Mouse (Mus musculus) right cerebral cortex, postnatal 14 days (tissue): Measurements from ENCODE around the gene Pole.

Source experiments
- DNase-seq: peaks from one replicate; pipeline ENCODE4 v3.0.0; 2022

The Pole gene

DNA sequence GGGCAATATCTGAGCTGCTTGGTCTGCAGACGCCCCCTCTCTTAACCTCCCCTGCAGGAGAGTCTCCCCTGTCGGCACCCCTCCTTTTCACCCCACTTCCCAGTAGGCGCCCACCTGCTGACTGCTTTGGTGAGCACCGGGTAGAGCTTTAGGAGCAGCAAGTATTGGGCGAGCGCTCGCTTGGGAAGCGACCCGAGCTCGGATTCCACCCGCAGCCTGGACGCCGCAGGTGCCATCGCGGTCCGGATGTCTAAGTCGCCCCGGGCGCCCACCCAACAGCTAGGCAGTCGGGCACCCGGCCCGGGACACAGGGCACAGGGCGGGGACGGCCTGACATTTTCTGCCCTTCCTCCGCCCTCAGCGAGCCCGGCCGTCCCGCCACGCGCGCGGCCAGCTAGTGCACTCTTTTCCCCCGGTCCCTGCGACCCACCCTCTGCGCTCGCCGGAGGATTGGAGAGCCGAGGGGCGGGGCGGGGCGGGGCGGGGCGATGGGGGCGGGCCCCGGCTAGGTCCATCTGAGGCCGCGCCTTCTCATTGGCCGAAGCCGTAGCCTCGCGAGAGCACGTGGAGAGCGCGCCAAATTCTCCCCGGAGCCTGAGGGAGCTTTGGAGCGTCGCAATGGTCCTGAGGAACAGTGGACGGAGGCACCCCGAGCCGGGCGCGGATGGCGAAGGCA, at the start of gene Pole, which contains the start of gene Pxmp2:
Gene Pole (plus strand): TSS at position 537 of the 676 bp plus-strand sequence.
Gene Pxmp2 (minus strand): TSS at position 417 of the 676 bp plus-strand sequence.
- peak; percentile 89 for DNase-seq

DNA sequence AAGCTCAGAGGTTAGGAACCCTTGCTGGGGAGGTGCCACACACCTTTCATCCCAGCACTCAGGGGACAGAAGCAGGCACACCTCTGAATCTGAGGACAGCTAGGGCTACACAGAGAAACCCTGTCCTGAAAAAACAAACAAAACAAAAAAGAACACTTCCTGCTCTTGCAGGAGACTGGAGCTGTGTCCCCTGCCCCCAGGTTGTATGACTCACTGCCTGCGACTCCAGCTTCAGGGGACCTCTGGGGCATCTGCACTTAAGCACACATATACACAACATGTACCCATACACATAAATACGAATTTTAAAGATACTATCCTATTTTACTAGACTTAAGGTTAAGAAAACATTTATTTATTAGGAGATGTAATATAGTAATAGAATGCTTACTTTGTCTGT, 42.0 kb upstream of the Pole start:
- no peak for DNase-seq

DNA sequence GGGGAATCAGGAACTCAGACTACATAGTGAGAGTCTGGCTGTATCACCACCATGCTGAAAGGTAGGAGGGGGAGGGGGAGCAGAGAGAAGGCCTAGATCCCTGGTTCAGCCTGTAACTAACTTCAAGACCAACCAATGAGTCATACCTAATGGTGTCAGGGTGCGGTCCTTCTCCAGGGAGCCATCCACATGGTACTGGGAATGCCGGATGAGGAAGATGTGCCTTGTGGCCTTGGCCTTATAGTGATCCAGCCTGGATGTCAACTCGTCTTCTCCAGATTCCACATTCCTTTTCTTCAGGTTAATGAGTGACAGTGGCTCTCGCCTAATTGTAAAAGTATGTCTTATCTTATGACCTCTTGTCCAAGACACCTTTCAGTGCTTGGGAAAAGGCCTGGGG, 19.2 kb upstream of the Pole start:
- DNase-seq, result no peak

GRCm38 (mm10) chr5:110269141-110270101, 16.7 kb upstream of the Pole start, which contains the start of gene Pgam5:
Gene Pgam5, minus strand, starts transcription at chr5:110269913.
- peak; percentile 96 for DNase-seq

GRCm38 (mm10) chr5:110270242-110270641, 15.9 kb upstream of the Pole start:
- DNase-seq, result no peak

- DNase-seq, result no peak
Measured at GRCm38 (mm10) chr5:110274147-110274546, 12.0 kb upstream of the Pole start.

- DNase-seq, result no peak
Measured at GRCm38 (mm10) chr5:110274846-110275245, 11.3 kb upstream of the Pole start.

DNA sequence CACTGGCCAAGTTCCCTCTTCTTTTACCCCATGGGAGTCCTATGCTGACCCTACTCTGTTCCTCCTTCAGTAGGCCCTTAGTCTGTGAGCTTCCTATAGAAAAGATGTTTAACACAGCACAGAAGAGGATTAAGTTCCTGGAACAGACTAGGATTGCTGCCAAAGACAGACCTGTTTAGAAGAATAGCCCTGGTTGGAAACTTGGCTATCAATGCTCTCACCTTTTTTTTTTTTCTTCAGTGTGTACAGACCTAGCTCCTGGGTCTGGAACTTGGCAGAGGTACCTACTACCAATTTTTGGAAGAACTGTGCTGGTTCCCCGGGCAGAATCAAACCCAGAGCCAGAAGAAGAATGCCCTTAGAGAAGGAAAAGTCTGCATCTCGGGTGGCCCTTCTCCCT, 9.7 kb upstream of the Pole start:
- DNase-seq, result no peak

DNA sequence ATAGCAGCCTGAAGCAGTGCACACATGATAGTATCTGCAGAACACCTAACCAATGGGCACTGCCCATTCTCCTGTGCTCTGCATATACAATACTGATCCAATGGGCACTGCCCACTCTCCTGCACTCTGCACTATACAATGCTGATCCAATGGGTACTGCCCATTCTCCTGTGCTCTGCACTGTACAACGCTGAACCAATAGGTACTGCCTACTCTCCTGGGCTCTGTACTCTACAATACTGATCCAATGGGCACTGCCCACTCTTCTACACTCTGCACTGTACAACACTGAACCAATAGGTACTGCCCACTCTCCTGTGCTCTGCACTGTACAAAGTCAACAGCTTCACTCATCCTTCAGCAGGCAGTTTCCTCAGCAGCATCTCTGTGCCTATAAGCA, 9.2 kb upstream of the Pole start:
- DNase-seq, result no peak

DNA sequence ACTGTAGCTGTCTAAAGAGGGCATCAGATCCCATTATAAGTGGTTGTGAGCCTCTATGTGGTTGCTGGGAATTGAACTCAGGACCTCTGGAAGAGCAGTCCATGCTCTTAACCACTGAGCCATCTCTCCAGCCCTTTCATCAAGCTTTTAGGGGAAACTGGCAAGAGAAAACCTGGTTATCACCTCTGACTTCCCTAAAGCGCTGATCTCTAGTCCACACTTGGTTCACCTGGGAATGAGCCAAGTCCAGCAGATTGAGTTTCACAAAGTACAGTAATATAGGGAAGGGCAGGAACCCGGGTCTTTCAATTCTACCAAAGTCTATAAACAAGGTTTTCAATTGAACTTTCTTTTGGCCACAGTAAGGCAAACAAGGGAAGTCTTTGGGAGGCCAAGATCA, 4.1 kb upstream of the Pole start:
- DNase-seq, result no peak

DNA sequence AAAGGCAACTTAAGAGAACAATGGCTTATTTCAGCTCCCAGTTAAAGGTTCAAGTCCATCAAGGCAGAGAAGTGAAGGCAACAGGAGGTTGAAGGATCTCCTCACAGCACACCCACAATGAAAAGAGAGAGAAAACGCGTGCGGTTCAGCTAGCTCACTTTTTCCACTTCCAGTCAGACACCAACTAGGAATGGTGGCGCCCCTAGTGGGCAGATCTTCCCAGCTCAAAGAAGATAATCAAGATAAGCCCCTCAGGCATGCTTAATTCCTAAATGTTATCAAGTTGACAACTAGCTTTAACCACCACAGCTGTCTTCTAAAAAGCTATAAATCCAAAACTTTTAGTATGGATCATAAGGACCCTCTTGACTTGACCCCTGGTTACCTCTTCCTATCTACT, 1.6 kb upstream of the Pole start:
- DNase-seq, result peak; percentile 58

DNA sequence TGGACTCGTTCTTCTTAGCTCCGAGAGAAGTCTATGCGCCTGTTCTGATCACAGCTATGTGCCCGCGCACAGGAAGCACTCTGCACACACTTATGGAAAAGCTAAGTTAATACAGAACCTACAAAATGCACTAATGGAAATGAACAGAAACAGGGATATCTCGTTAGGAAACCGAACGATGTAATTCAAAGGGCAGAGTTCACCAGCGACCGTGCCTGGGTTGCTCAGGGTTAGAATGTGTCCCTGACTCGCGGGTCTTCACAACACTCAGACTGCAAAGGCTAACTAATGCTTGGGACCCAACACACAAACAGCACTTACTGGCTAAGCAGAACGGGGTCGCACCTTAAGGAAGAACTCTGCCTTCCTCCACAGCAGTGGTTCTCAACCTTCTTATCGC, 950 bp upstream of the Pole start:
- no peak for DNase-seq

- no peak for DNase-seq
Measured at GRCm38 (mm10) chr5:110286446-110287083, 459 bp downstream of the Pole start.

- no peak for DNase-seq
Measured at GRCm38 (mm10) chr5:110287084-110287475, 974 bp downstream of the Pole start.

GRCm38 (mm10) chr5:110291649-110292048, 5.5 kb downstream of the Pole start:
- DNase-seq, result no peak

GRCm38 (mm10) chr5:110296637-110297036, 10.5 kb downstream of the Pole start:
- DNase-seq, result no peak

DNA sequence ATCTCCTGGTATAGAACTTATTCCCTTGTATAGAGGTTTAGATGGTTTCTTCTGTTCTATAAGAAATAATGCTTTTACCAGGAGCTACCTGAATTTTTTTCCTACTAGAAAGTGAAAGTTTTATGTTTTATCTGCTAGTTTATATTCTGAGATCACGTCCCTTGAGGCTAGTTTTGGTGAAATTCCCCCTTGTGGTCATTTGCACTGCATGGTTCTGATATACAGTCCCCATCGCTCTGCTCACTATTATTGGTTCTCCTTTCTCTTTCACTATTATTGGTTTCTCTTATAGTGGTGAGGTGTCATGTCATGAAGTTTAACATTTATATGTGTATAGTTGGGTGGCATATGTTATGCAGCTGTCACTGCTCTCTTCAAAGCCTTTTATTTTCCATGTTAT, 14.5 kb downstream of the Pole start:
- DNase-seq, result no peak

- DNase-seq, result no peak
Measured at GRCm38 (mm10) chr5:110308861-110309260, 22.8 kb downstream of the Pole start.

- no peak for DNase-seq
Measured at GRCm38 (mm10) chr5:110313127-110313526, 27.0 kb downstream of the Pole start.

- no peak for DNase-seq
Measured at GRCm38 (mm10) chr5:110330508-110330907, 44.4 kb downstream of the Pole start.

DNA sequence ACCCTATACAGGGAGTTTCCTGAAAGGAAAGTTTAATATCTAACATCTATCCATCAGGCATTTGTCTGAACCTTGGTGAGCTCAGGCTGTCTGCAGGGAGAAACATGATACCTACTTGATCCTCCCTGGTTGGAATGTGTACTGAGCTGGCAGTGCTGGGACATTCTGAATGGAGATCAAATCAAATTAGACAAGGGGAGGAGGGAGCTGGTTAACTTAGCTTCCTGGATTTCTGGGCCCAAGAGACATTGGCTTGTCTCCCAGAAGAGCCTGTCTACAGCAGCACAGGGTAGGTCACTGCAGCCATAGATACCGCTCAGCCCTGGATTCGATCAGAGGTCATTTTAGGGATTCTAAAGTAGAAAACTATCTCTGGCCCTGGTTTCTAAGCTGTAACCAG, 52.7 kb downstream of the Pole start:
- no peak for DNase-seq

DNA sequence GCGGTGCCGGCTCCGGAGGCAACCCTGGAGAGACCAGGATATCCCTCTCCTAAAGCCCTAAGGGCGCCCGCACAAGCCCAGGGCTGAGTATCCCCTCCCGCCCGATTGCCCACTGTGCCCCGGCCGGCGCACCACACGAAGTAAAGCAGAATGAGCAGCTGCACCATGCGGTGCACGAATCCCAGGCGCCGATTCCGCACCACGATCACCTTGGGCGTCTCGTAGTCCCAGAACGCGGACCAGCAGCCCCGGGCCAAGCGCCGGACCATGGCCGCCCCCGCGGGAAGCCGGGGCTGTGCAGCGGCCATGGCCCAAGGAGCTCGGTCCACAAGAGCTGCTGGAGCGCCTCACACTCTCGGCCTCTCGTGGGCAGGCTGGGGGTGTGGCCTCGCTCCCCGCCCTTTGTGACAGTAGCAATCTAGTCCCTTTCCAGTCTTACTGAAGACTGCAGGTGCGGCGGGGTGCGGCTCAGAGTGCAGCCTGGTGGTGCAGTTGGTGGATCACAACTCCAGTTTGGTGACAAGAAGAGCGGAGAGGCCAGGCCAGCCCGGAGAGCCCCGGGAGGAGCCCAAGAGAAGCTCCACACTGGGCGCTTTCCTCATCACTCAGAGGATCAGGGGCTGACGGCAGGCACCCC, 56.7 kb downstream of the Pole start, which contains the start of gene P2rx2:
Gene P2rx2 (minus strand): TSS at position 565 of the 637 bp plus-strand sequence.
- no peak for DNase-seq

GRCm38 (mm10) chr5:110344524-110344923, 58.4 kb downstream of the Pole start, which contains the start of gene Lrcol1:
Gene Lrcol1, plus strand, starts transcription at chr5:110344730.
- no peak for DNase-seq
